Mouse (Mus musculus) brown adipose tissue, adult 24 weeks (tissue): ENCODE measurements at regions not wholly inside any gene's neighbourhood (a gene's known extent, or its start where the extent isn't known, plus 50 kb on each side); places are given as distances from the start of the nearest gene placed in this dataset.

ENCODE experiments used
- H3K27ac ChIP-seq: fragments of 200-500 bp; replicated peaks from 2 replicates; pipeline ENCODE4 v1.5.1; 2012; ENCODE audit warnings: low read depth, mild to moderate bottlenecking, low read length
- H3K4me1 ChIP-seq: fragments of 200-500 bp; 2 replicates; pipeline ENCODE4 v1.6.1; 2012; ENCODE audit warnings: low read length, mixed read lengths; ENCODE audit not compliant: control insufficient read depth, insufficient read depth, insufficient read length
- H3K4me3 ChIP-seq: fragments of 200-500 bp; 2 replicates; pipeline ENCODE4 v1.5.1; 2012; ENCODE audit warnings: low read depth, mild to moderate bottlenecking, low read length, moderate library complexity; ENCODE audit not compliant: insufficient read depth

DNA sequence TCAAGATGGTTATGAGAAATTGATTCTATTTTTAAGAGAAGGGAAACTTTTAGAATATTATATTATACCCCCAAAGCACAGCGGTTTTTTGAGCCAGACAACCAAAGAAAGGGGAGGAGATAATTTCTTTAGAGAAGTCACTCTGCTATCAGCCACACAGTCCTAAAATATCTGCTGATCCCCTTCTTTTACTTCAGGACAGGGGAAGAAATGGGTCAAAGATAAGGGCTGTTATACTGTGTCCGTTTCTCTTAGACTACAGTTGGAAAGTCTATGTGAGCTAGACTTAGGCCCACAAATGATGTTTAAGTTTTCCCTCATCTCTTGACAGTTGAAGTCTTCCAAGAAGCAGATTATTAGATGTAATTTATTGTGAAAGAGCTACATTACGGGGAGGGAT, 538.5 kb upstream of the Kif18a start:
- Histone ChIP-seq H3K4me1 (no peaks in the 10 kb centered on the region), H3K4me3 (no peak overlapping the region), H3K27ac (no peak overlapping the region)

- H3K27ac ChIP-seq: no peak overlapping the region
- no peaks in the 10 kb centered on the region for H3K4me1 ChIP-seq
- H3K4me3 ChIP-seq: no peak overlapping the region
These were observed 537.0 kb upstream of the Kif18a start for GRCm38 (mm10) chr2:108743511-108743910.

- Histone ChIP-seq H3K4me1 (no peaks in the 10 kb centered on the region), H3K27ac (no peak overlapping the region), H3K4me3 (no peak overlapping the region)
These were observed 535.7 kb upstream of the Kif18a start for GRCm38 (mm10) chr2:108744797-108745196.

DNA sequence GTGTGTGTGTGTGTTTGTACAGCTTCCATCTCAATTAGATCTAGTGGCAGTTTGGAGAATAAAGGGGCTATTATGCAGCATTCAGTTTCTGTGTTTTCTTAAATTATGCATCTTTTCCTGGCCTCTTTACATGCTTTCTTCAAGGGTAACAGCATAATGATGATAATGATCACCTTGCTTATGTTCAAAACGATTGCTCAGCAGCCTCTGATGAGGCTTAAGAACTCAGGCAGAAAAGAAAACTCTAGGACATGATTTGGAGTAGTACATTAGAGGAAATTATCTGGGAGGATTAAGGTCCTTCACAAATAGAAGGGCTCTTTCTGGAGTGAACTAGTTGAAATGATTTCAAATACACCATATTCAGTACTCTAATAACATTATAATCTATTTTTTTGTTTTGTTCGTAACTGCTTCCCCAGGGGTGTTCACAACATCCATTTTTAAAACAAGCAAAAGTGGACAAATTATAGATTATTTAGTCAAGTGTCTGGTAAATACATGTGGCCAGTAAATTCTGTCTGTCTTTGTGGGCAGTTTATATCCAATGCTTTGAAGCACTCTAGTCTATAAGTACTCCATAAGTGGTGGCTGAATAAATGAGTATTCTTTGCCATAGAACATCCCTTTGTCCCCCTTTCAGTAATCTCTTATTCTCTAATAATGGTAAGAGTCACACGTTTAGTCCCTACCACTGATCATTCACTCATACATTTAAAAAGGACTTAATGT, 526.9 kb upstream of the Kif18a start:
- no peak overlapping the region for H3K27ac ChIP-seq
- H3K4me3 ChIP-seq: no peak overlapping the region
- no peaks in the 10 kb centered on the region for H3K4me1 ChIP-seq

DNA sequence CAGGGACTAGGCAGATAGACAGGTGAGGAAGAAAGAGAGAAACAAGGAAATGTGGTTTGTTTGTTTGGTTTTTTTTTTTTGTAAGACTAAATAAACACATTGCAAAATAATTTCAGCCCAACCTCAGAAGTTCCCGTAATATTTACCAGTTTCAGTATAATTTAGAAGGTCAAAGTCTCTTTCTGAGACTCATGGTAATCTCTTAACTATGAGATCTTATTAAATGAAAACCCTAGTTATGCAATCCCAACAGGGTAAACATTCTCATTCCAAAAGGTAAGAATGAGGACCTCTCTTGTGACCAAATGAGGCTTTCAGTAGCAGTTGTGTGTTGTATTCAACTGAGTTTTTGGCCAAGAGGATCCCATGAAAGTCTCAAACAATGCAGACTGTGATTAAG, 524.7 kb upstream of the Kif18a start:
- Histone ChIP-seq H3K4me3 (no peak overlapping the region), H3K4me1 (no peaks in the 10 kb centered on the region), H3K27ac (no peak overlapping the region)

DNA sequence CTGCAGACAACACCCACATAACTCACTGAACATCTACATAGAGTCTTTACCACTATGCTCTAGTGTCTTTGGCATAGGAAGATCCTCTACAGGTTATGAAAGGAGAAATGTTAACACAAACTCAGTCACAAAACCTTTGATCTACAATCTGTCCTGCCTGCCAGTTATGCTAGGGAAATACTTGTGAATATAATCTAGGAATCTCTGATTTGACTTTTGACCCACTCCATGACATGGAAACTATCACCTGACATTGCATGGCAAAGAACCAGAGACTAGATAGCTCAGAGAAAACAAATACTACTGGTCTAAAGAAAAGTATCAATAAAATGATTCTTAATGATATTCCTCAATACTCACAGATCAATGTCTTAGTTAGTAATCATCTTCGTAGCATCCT, 524.3 kb upstream of the Kif18a start:
- no peak overlapping the region for H3K27ac ChIP-seq
- H3K4me1 ChIP-seq: no peaks in the 10 kb centered on the region
- no peak overlapping the region for H3K4me3 ChIP-seq

DNA sequence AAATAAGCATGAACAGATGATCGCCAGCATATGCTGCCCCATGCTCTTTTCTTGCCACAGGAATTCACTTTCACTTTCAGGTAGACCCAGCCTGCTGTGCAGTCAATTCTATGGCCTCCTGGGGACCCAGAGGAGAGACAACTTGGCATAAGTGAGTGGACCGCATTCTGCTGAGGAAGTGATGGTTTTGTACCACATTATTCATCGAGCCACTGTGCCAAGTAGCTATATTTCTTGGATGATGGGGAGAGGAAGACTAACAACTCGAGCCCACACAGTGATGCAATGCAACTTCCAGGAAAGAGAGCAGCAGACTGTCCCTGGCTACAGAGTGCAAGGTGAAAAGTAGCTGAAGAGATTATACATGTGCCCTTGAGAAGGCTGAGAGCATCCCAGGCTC, 515.8 kb upstream of the Kif18a start:
- H3K27ac ChIP-seq: no peak overlapping the region
- no peak overlapping the region for H3K4me3 ChIP-seq
- H3K4me1 ChIP-seq: no peaks in the 10 kb centered on the region

DNA sequence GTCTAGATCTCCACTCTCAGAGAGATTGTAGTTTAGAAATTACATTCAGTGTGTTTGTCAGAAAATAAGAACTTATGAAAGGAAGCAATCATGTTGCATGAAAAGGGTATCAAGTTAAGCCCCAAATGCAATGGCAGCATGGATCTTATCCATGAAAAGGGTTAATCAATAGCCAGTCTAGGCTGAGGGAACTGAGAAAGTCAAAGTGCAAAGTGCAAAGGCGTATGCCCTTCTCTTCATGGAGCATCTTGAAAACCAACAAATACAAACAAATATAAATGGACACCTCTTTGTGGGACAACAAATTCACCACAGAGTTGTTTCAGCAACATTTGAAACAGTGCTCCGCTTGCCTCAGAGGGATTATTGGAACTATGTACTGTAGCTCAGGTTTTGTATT, 514.1 kb upstream of the Kif18a start:
- no peak overlapping the region for H3K27ac ChIP-seq
- H3K4me1 ChIP-seq: no peaks in the 10 kb centered on the region
- no peak overlapping the region for H3K4me3 ChIP-seq

- no peak overlapping the region for H3K4me3 ChIP-seq
- H3K27ac ChIP-seq: no peak overlapping the region
- no peaks in the 10 kb centered on the region for H3K4me1 ChIP-seq
These were observed 510.2 kb upstream of the Kif18a start for GRCm38 (mm10) chr2:108770383-108770782.

- Histone ChIP-seq H3K4me3 (no peak overlapping the region), H3K27ac (no peak overlapping the region), H3K4me1 (no peaks in the 10 kb centered on the region)
These were observed 497.1 kb upstream of the Kif18a start for GRCm38 (mm10) chr2:108783457-108783856.

DNA sequence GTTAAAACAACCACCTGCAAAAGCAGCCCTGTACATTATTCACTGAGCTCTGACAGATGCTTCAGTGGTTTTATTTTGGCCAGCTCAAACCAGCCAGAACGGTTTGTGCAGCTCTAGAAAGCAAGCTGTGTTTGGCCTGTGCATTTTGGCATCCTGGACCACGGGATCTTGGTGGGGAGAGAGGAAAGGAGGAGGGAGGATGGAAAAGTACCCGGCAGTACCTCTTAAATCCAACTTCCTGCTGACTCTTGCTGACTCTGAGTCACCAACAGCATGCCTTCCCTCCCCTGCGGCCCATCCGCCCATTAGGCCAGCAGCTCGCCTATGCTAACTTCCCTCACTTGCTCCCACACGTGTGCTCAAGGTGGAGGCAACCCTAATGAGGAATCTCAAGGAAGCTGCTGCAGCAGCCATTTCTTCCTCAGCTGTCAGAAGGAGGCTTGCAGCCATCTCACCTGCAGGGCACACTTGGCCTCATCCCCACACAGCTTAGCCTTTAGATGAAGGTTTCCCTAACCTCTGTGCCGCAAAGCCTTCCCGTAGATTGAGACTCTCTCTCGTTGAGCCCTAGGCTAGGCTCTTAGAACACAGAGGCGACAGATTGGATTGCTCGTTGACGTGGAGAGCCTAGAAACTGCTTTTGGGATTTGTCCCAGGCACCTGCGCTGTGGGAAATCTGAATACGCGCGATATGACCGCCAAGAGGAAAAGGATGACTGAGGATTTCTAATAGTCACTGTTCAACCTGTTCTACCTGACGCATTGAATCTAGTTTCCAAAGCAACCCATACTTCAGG, 495.2 kb upstream of the Kif18a start:
- Histone ChIP-seq H3K27ac (no peak overlapping the region), H3K4me3 (no peak overlapping the region), H3K4me1 (no peaks in the 10 kb centered on the region)

DNA sequence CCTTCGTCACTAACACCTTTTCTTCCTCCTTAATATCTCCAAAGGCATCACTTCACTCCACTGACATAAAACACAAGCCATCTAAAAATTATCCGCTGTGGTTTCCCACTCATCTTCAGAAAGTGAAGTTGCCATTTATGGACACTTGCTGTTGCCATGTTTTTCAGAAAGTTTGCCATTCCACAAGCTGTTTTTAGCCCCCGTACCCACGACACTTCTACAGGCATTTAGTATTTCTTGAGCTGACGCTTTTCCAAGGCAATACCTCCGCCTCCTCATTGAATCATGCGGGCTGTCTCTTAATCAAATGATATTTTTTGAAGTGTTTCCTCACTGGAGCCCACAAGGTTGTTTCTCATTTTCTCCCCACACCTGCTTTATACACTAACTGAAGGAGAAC, 491.4 kb upstream of the Kif18a start:
- H3K4me3 ChIP-seq: no peak overlapping the region
- no peaks in the 10 kb centered on the region for H3K4me1 ChIP-seq
- H3K27ac ChIP-seq: no peak overlapping the region

- no peaks in the 10 kb centered on the region for H3K4me1 ChIP-seq
- no peak overlapping the region for H3K27ac ChIP-seq
- H3K4me3 ChIP-seq: no peak overlapping the region
These were observed 485.4 kb upstream of the Kif18a start for GRCm38 (mm10) chr2:108795145-108795544.

DNA sequence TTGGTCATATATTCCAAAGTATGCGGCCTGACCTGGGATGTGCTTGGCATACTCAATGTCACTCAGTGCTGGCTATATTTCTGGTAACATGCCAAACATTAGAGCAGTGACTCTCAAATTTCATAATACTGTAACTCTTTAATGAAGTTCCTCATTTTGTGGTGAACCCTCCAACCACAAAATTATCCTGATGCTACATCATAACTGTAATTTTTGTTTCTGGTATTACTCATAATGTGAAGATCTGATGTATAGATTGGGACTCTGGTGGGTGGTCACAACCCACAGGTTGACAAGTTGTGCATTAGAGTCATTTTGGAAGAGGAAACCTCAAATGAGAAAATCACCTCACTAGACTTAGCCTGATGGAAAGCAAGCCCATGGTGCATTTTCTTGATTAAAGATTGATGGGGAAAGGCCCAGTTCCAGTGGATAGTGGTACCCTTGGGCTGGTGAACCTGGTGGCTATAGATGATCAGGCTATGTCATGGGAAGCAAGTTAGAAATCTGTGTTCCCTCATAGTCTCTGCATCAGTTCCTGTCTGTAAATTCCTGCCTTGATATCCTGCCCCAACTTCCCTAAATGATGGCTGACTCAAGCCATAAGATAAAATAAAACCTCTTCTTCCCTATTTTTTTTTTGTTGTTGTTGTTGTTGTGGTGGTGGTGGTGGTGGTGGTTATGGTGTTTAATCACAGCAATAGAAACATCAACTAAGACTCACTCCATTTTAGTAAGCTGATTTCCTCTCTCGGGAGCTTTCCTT, 483.5 kb upstream of the Kif18a start:
- no peak overlapping the region for H3K4me3 ChIP-seq
- H3K4me1 ChIP-seq: no peaks in the 10 kb centered on the region
- no peak overlapping the region for H3K27ac ChIP-seq

- H3K4me1 ChIP-seq: no peaks in the 10 kb centered on the region
- H3K27ac ChIP-seq: no peak overlapping the region
- no peak overlapping the region for H3K4me3 ChIP-seq
These were observed 468.2 kb upstream of the Kif18a start for GRCm38 (mm10) chr2:108812367-108812766.
